Mouse (Mus musculus): Measurements from ENCODE around the gene Ly6g6d. TPM values are rescaled to one million over a fixed set of nuclear protein-coding genes. Genes with fewer than 3 reads are reported as not detected.

Gene Ly6g6d
- polyA plus RNA-seq, 1 experiment = 8.5 TPM

DNA sequence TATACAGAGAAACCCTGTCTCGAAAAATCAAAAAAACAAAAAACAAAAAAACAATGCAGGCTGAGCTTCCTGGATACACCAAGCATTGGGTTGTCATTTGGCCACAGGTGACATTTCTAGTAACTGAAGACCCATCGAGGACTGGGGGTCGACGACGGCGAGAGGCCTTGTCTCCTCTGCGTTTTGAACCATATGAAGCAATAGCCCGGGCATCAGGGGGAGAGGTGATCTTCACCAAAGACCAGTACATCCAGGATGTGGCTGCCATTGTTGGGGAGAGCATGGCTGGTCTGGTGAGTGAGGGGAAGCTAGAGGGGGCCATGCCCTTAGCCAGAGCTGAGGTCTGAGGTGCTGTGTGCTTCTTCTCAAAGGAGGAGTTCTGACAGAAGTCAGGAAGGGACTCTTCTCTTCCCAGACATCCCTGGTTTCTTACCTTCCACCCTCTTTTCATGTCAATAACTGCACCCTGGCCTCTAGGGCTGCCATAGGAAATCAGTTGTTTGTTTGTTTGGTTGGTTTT is 55.3 kb downstream of the Ly6g6d start:
- no peak for TF ChIP-seq CTCF (IDR thresholded peaks at IDR 0.05; ENCODE audit: borderline replicate concordance, insufficient read depth, low read depth, low read length)
- no peak for TF ChIP-seq POLR2A (IDR thresholded peaks at IDR 0.05; ENCODE audit: borderline replicate concordance, insufficient read depth, low read length)
- Histone ChIP-seq H3K4me1 (ENCODE audit: control insufficient read depth, insufficient read depth, low read length) (peaks cover 17% of the 10 kb centered on the region), H3K4me3 (replicated peaks; ENCODE audit: insufficient read depth, low read depth, low read length) (no peak overlapping the region), H3K27me3 (ENCODE audit: control insufficient read depth, insufficient read depth, low read length) (no peaks in the 10 kb centered on the region), H3K27ac (ENCODE audit: insufficient read depth, low read length) (no peak overlapping the region)
- no peak for DNase-seq
- 96% methylated on average over 8 of the region's 8 CpGs for WGBS

DNA sequence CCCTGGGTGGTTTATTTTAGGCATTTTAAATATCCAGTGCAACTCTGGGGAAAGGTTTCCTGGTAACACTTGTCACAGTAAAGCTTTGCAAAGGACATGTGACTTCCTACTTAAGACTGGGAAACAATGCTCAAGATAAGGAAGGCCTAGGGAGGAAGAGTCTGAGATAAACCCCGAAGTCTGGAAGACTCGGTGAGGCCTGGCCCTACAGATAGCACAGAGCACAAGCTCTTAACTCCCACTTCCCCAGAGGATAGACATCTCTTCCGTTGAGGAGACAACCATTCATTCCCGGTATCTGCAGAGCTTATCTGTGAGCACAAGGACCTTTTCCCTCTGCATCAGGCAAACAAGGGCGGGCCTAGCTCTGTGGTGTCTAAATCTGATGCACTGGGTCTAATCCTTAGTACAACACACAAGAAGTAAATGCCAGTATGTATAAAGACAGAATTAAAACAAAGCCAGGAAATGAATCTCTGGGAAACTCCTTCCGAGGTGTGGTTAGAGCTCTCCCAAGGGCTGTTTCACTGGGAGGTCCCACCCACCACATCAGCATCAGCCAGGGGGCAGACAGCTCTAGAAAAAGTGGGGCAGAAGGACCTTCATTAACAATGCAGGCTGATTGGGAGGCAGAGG is 55.9 kb downstream of the Ly6g6d start:
- no peak overlapping the region for H3K27ac ChIP-seq (ENCODE audit: insufficient read depth, low read length)
- TF ChIP-seq CTCF (IDR thresholded peaks at IDR 0.05; ENCODE audit: borderline replicate concordance, insufficient read depth, low read depth, low read length) (no peak), POLR2A (IDR thresholded peaks at IDR 0.05; ENCODE audit: borderline replicate concordance, insufficient read depth, low read length) (no peak)
- DNase-seq = no peak
- peaks cover 20% of the 10 kb centered on the region for H3K4me1 ChIP-seq (ENCODE audit: control insufficient read depth, insufficient read depth, low read length)
- no peaks in the 10 kb centered on the region for H3K27me3 ChIP-seq (ENCODE audit: control insufficient read depth, insufficient read depth, low read length)
- 74% methylated on average over 6 of the region's 6 CpGs for WGBS
- H3K4me3 ChIP-seq (replicated peaks; ENCODE audit: insufficient read depth, low read depth, low read length) = no peak overlapping the region

Other genes with a start within 250 kb of the Ly6g6d start
- gene Stk19, start 241.1 kb downstream of the Ly6g6d start, polyA plus RNA-seq (2012; rRNA removed) = 52.9 TPM in 2 replicates
- 59.6 and 62.5 TPM in 2 replicates for gene Dxo, start 241.0 kb downstream of the Ly6g6d start, polyA plus RNA-seq (2012; rRNA removed)
- 77.4 and 87.2 TPM in 2 replicates for gene Skiv2l, start 227.9 kb downstream of the Ly6g6d start, polyA plus RNA-seq (2012; rRNA removed)
- 47.2 and 47.9 TPM in 2 replicates for gene Nelfe, start 227.7 kb downstream of the Ly6g6d start, polyA plus RNA-seq (2012; rRNA removed)
- 0.14 and 0.20 TPM in 2 replicates for gene Cfb, start 215.5 kb downstream of the Ly6g6d start, polyA plus RNA-seq (2012; rRNA removed)
- 8.2 and 8.3 TPM in 2 replicates for gene Zbtb12, start 198.6 kb downstream of the Ly6g6d start, polyA plus RNA-seq (2012; rRNA removed)
- gene Gm20547, start 196.0 kb downstream of the Ly6g6d start, polyA plus RNA-seq (2012; rRNA removed) = 0.08 and 0.10 TPM in 2 replicates
- gene C2, start 179.8 kb downstream of the Ly6g6d start, polyA plus RNA-seq (2012; rRNA removed) = 2.3 and 2.9 TPM in 2 replicates
- gene Ehmt2, start 179.6 kb downstream of the Ly6g6d start, polyA plus RNA-seq (2012; rRNA removed) = 174 and 182 TPM in 2 replicates
- gene Slc44a4, start 163.6 kb downstream of the Ly6g6d start, polyA plus RNA-seq (2012; rRNA removed) = 0.05 TPM in 1 of 2 replicates, not detected in the other
- 58.7 and 60.9 TPM in 2 replicates for gene Neu1, start 146.8 kb downstream of the Ly6g6d start, polyA plus RNA-seq (2012; rRNA removed)
- 4.6 and 9.2 TPM in 2 replicates for gene Hspa1b, start 118.8 kb downstream of the Ly6g6d start, polyA plus RNA-seq (2012; rRNA removed)
- gene Gm20481, start 108.2 kb downstream of the Ly6g6d start, polyA plus RNA-seq (2012; rRNA removed) = not detected in 2 replicates
- gene Hspa1a, start 105.9 kb downstream of the Ly6g6d start, polyA plus RNA-seq (2012; rRNA removed) = 10.5 and 14.9 TPM in 2 replicates
- gene Hspa1l, start 105.4 kb downstream of the Ly6g6d start, polyA plus RNA-seq (2012; rRNA removed) = 0.49 and 0.89 TPM in 2 replicates
- gene Lsm2, start 96.2 kb downstream of the Ly6g6d start, polyA plus RNA-seq (2012; rRNA removed) = 56.2 and 63.7 TPM in 2 replicates
- gene Vars, start 77.1 kb downstream of the Ly6g6d start, polyA plus RNA-seq (2012; rRNA removed) = 65.3 and 77.0 TPM in 2 replicates
- gene Vwa7, start 61.5 kb downstream of the Ly6g6d start, polyA plus RNA-seq (2012; rRNA removed) = 25.5 and 30.1 TPM in 2 replicates
- gene Sapcd1, start 50.0 kb downstream of the Ly6g6d start, polyA plus RNA-seq (2012; rRNA removed) = 2.0 and 2.3 TPM in 2 replicates
- gene Msh5, start 31.3 kb downstream of the Ly6g6d start, polyA plus RNA-seq (2012; rRNA removed) = 4.3 and 5.5 TPM in 2 replicates
- 41.2 and 42.9 TPM in 2 replicates for gene Clic1, start 28.1 kb downstream of the Ly6g6d start, polyA plus RNA-seq (2012; rRNA removed)
- gene Ddah2, start 19.0 kb downstream of the Ly6g6d start, polyA plus RNA-seq (2012; rRNA removed) = 59.5 and 63.3 TPM in 2 replicates
- gene Ly6g6c, start 12.7 kb downstream of the Ly6g6d start, polyA plus RNA-seq (2012; rRNA removed) = 0.11 and 0.15 TPM in 2 replicates
- gene Mpig6b, start 11.9 kb downstream of the Ly6g6d start, polyA plus RNA-seq (2012; rRNA removed) = 0.25 and 0.43 TPM in 2 replicates
- 5.3 and 6.3 TPM in 2 replicates for gene Ly6g6e, start 1.2 kb downstream of the Ly6g6d start, polyA plus RNA-seq (2012; rRNA removed)
- gene Ly6g6f, start 7.5 kb upstream of the Ly6g6d start, polyA plus RNA-seq (2012; rRNA removed) = 0.86 and 1.1 TPM in 2 replicates
- gene Abhd16a, start 11.2 kb upstream of the Ly6g6d start, polyA plus RNA-seq (2012; rRNA removed) = 337 and 394 TPM in 2 replicates
- gene Ly6g5c, start 30.2 kb upstream of the Ly6g6d start, polyA plus RNA-seq (2012; rRNA removed) = 0.28 TPM in 1 of 2 replicates, not detected in the other
- 2.2 and 3.4 TPM in 2 replicates for gene Ly6g5b, start 37.4 kb upstream of the Ly6g6d start, polyA plus RNA-seq (2012; rRNA removed)
- gene Gpank1, start 43.4 kb upstream of the Ly6g6d start, polyA plus RNA-seq (2012; rRNA removed) = 32.7 TPM in 2 replicates
- gene Csnk2b, start 44.0 kb upstream of the Ly6g6d start, polyA plus RNA-seq (2012; rRNA removed) = 231 TPM in 2 replicates
- 12.3 and 14.6 TPM in 2 replicates for gene D17H6S53E, start 48.3 kb upstream of the Ly6g6d start, polyA plus RNA-seq (2012; rRNA removed)
- gene Apom, start 54.0 kb upstream of the Ly6g6d start, polyA plus RNA-seq (2012; rRNA removed) = 0.21 and 0.28 TPM in 2 replicates
- 211 and 226 TPM in 2 replicates for gene Bag6, start 57.1 kb upstream of the Ly6g6d start, polyA plus RNA-seq (2012; rRNA removed)
- 277 and 289 TPM in 2 replicates for gene Prrc2a, start 86.8 kb upstream of the Ly6g6d start, polyA plus RNA-seq (2012; rRNA removed)
- 2.1 and 4.1 TPM in 2 replicates for gene Aif1, start 98.0 kb upstream of the Ly6g6d start, polyA plus RNA-seq (2012; rRNA removed)
- gene Lst1, start 110.4 kb upstream of the Ly6g6d start, polyA plus RNA-seq (2012; rRNA removed) = 2.8 and 3.2 TPM in 2 replicates
- gene Ltb, start 116.4 kb upstream of the Ly6g6d start, polyA plus RNA-seq (2012; rRNA removed) = 0.34 and 0.38 TPM in 2 replicates
- not detected in 2 replicates for gene Tnf, start 123.9 kb upstream of the Ly6g6d start, polyA plus RNA-seq (2012; rRNA removed)
- 0.11 and 0.13 TPM in 2 replicates for gene Lta, start 127.3 kb upstream of the Ly6g6d start, polyA plus RNA-seq (2012; rRNA removed)
- gene Gm16181, start 142.8 kb upstream of the Ly6g6d start, polyA plus RNA-seq (2012; rRNA removed) = not detected in 2 replicates
- gene Atp6v1g2, start 155.6 kb upstream of the Ly6g6d start, polyA plus RNA-seq (2012; rRNA removed) = 628 TPM in 2 replicates
- gene Nfkbil1, start 157.7 kb upstream of the Ly6g6d start, polyA plus RNA-seq (2012; rRNA removed) = 12.7 and 13.2 TPM in 2 replicates
- gene Ddx39b, start 163.7 kb upstream of the Ly6g6d start, polyA plus RNA-seq (2012; rRNA removed) = 438 and 458 TPM in 2 replicates
- gene H2-D1, start 184.7 kb upstream of the Ly6g6d start, polyA plus RNA-seq (2012; rRNA removed) = 174 and 183 TPM in 2 replicates
- gene H2-Q1, start 242.3 kb upstream of the Ly6g6d start, polyA plus RNA-seq (2012; rRNA removed) = 0.26 and 0.92 TPM in 2 replicates

Measured in cerebellum, adult 2 months (tissue).